In the genomic region with DNA sequence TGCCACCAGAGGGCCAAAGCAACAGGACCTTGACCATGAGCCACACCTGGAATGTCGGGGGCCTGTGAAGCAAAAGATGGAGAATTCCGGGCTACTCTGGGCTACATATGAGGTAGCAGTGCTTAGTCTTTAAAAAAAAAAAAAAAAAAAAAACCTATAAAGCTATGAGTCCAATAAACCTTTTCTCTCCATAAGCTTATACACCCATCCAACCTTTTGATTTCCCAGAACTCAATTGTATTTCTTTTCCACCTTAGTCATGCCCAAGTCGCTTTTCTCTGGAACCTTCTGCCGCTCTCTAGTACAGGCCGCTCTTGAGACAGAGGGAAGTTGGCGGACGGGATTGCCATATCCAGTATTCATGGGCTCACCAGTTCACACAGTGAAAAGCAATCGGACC, we compare ENCODE assay signal across 8 mouse cellular contexts. TPM values are rescaled to one million over a fixed set of nuclear protein-coding genes. Genes with fewer than 3 reads are reported as not detected.
A peak's percentile ranks its signal among the peaks of the same experiment; 100 is the strongest.
DNase-seq lines count a peak whose midpoint lies in the region; ATAC-seq and TF ChIP-seq lines count a peak whose summit lies in the region.

No protein-coding gene starts in this region.

- H3K4me3 ChIP-seq in lung, embryonic 14.5 days (ENCODE audit: low read depth, low read length) = peak overlapping the region; percentile 35; the same call in 1 of the 2 replicates
- no peak overlapping the region for H3K4me3 ChIP-seq in lung, adult 2 months (replicated peaks; ENCODE audit: extremely low read depth, low read depth, low read length)
- peak overlapping the region; percentile 34 for H3K4me3 ChIP-seq in forebrain, embryonic 11.5 days (ENCODE audit: low read depth, low read length)
- H3K4me3 ChIP-seq in limb, embryonic 11.5 days (ENCODE audit: low read depth, low read length) = peak overlapping the region; percentile 33; the same call in 1 of the 2 replicates
- H3K4me3 ChIP-seq in neural tube, embryonic 15.5 days (replicated peaks) = peak overlapping the region; percentile 42

- no peaks in the 10 kb centered on the region for H3K9me3 ChIP-seq in lung, embryonic 14.5 days (ENCODE audit: low read depth, low read length)
- no peaks in the 10 kb centered on the region for H3K9me3 ChIP-seq in forebrain, embryonic 11.5 days (ENCODE audit: control insufficient read depth, low read length)
- no peaks in the 10 kb centered on the region for H3K9me3 ChIP-seq in limb, embryonic 11.5 days (ENCODE audit: control insufficient read depth, low read length)
- H3K9me3 ChIP-seq in neural tube, embryonic 15.5 days (replicated peaks) = no peaks in the 10 kb centered on the region

- peaks cover 8% of the 10 kb centered on the region; the same call in 1 of the 2 replicates for H3K27me3 ChIP-seq in lung, embryonic 14.5 days (ENCODE audit: insufficient read depth, low read length)
- no peaks in the 10 kb centered on the region for H3K27me3 ChIP-seq in forebrain, embryonic 11.5 days (ENCODE audit: control insufficient read depth, insufficient read depth, low read length)
- peaks cover 5% of the 10 kb centered on the region; the same call in 1 of the 2 replicates for H3K27me3 ChIP-seq in limb, embryonic 11.5 days (ENCODE audit: control insufficient read depth, insufficient read depth, low read length)
- H3K27me3 ChIP-seq in neural tube, embryonic 15.5 days (replicated peaks) = 0 out of 2 replicates have a peak, but pooled peaks cover 2% of the 10 kb centered on the region

- no peak for ATAC-seq in lung, embryonic 14.5 days (ENCODE audit: insufficient read depth)
- no peak; the same call in 1 of the 2 replicates for ATAC-seq in forebrain, embryonic 11.5 days (replicated peaks; ENCODE audit: low FRiP score)
- no peak for ATAC-seq in limb, embryonic 11.5 days (ENCODE audit: insufficient number of reproducible peaks, low FRiP score, low TSS enrichment, low read depth)
- peak; percentile 9; the same call in 1 of the 2 replicates for ATAC-seq in neural tube, embryonic 15.5 days (ENCODE audit: low FRiP score)
- ATAC-seq in inflammation-experienced regulatory T-cells, adult 6 months = no peak
- no peak for ATAC-seq in activated CD4-positive, CD25-positive, alpha-beta regulatory T cell, adult 4 months

- no peak for TF ChIP-seq POLR2A in lung, adult 2 months (IDR thresholded peaks at IDR 0.05; ENCODE audit: borderline replicate concordance, extremely low read depth, low read depth, low read length)

- peak overlapping the region; percentile 61; the same call in 1 of the 2 replicates for H3K4me2 ChIP-seq in lung, embryonic 14.5 days
- peak overlapping the region; percentile 63; the same call in 1 of the 2 replicates for H3K4me2 ChIP-seq in forebrain, embryonic 11.5 days (ENCODE audit: low read depth, low read length, severe bottlenecking)
- peak overlapping the region; percentile 58 for H3K4me2 ChIP-seq in limb, embryonic 11.5 days (ENCODE audit: low read depth, severe bottlenecking)
- peak overlapping the region; percentile 65 for H3K4me2 ChIP-seq in neural tube, embryonic 15.5 days

- WGBS in lung, embryonic 14.5 days = 64% methylated on average over 8 of the region's 8 CpGs
- WGBS in lung, adult 2 months = 67% methylated on average over 8 of the region's 8 CpGs
- 67% methylated on average over 8 of the region's 8 CpGs for WGBS in forebrain, embryonic 11.5 days
- WGBS in limb, embryonic 11.5 days = 76% methylated on average over 8 of the region's 8 CpGs
- WGBS in neural tube, embryonic 15.5 days = 71% methylated on average over 8 of the region's 8 CpGs

- no peak overlapping the region for H3K27ac ChIP-seq in lung, embryonic 14.5 days (ENCODE audit: low read depth)
- H3K27ac ChIP-seq in forebrain, embryonic 11.5 days (ENCODE audit: low read depth, low read length) = no peak overlapping the region
- no peak overlapping the region for H3K27ac ChIP-seq in limb, embryonic 11.5 days (replicated peaks; ENCODE audit: low read depth, low read length)
- peak overlapping the region; percentile 71 for H3K27ac ChIP-seq in neural tube, embryonic 15.5 days (replicated peaks)

- DNase-seq in lung, embryonic 14.5 days = no peak
- no peak for DNase-seq in lung, adult 2 months
- DNase-seq in forebrain, embryonic 11.5 days (ENCODE audit: low spot score) = no peak
- DNase-seq in limb, embryonic 11.5 days (ENCODE audit: low spot score) = no peak
- no peak for DNase-seq in right cerebral cortex, postnatal 4 days

- no peaks in the 10 kb centered on the region for H3K4me1 ChIP-seq in lung, embryonic 14.5 days (ENCODE audit: insufficient read depth)
- H3K4me1 ChIP-seq in lung, adult 2 months (ENCODE audit: control insufficient read depth, insufficient read depth, low read length) = 0 out of 2 replicates have a peak, but pooled peaks cover 2% of the 10 kb centered on the region
- H3K4me1 ChIP-seq in forebrain, embryonic 11.5 days (replicated peaks; ENCODE audit: control insufficient read depth, insufficient read depth, low read length) = no peaks in the 10 kb centered on the region; the same call in 1 of the 2 replicates
- no peaks in the 10 kb centered on the region for H3K4me1 ChIP-seq in limb, embryonic 11.5 days (ENCODE audit: control insufficient read depth, insufficient read depth, low read length)
- peaks cover 10% of the 10 kb centered on the region; the same call in 1 of the 2 replicates for H3K4me1 ChIP-seq in neural tube, embryonic 15.5 days

- TF ChIP-seq CTCF in lung, embryonic 14.5 days (IDR thresholded peaks at IDR 0.05; ENCODE audit: low read depth) = no peak
- TF ChIP-seq CTCF in lung, adult 2 months (IDR thresholded peaks at IDR 0.05; ENCODE audit: insufficient read depth, low read length) = no peak

- H3K36me3 ChIP-seq in lung, embryonic 14.5 days (ENCODE audit: insufficient read depth) = no peaks in the 10 kb centered on the region
- no peaks in the 10 kb centered on the region for H3K36me3 ChIP-seq in forebrain, embryonic 11.5 days (ENCODE audit: control insufficient read depth, insufficient read depth, low read length)
- H3K36me3 ChIP-seq in limb, embryonic 11.5 days (ENCODE audit: control insufficient read depth, insufficient read depth, low read length) = no peaks in the 10 kb centered on the region
- no peaks in the 10 kb centered on the region for H3K36me3 ChIP-seq in neural tube, embryonic 15.5 days

- H3K9ac ChIP-seq in lung, embryonic 14.5 days = no peak overlapping the region
- H3K9ac ChIP-seq in forebrain, embryonic 11.5 days (ENCODE audit: low read length) = no peak overlapping the region; the same call in 1 of the 2 replicates
- H3K9ac ChIP-seq in limb, embryonic 11.5 days (ENCODE audit: low read length) = no peak overlapping the region; the same call in 1 of the 2 replicates
- no peak overlapping the region for H3K9ac ChIP-seq in neural tube, embryonic 15.5 days (replicated peaks)

RNA-seq across cellular contexts. Expression of a gene that starts 1.1 kb away (rescaled TPM):
- polyA plus RNA-seq in lung, embryonic 14.5 days (2014; fragmentation: Nextera tagmentation; extraction: Ambion mirVana) = 0.43 and 0.61 TPM in 2 replicates
- 0.04 TPM in 1 of 2 replicates, not detected in the other for polyA plus RNA-seq in lung, adult 2 months (2012; rRNA removed)
- 1.0 and 1.2 TPM in 2 replicates for polyA plus RNA-seq in forebrain, embryonic 11.5 days (2014; fragmentation: Nextera tagmentation; extraction: Ambion mirVana)
- polyA plus RNA-seq in limb, embryonic 11.5 days (2014; fragmentation: Nextera tagmentation; extraction: Ambion mirVana) = 0.44 and 0.77 TPM in 2 replicates
- 2.1 and 2.9 TPM in 2 replicates for polyA plus RNA-seq in neural tube, embryonic 15.5 days (2015; fragmentation: Nextera tagmentation; extraction: Ambion mirVana)
- polyA plus RNA-seq in inflammation-experienced regulatory T-cells, adult 6 months (2017; shearing (Covaris generic)) = 1 to 10 TPM; 1.3 to 2.0 (median 1.7) TPM
- under 1 TPM; 0.43 to 0.74 TPM for polyA plus RNA-seq in activated CD4-positive, CD25-positive, alpha-beta regulatory T cell, adult 4 months (2017; shearing (Covaris generic))

RNA-seq across cellular contexts. Expression of a gene that starts 32.5 kb away (rescaled TPM):
- 17.0 and 17.4 TPM in 2 replicates for polyA plus RNA-seq in lung, embryonic 14.5 days (2014; fragmentation: Nextera tagmentation; extraction: Ambion mirVana)
- 13.3 and 14.5 TPM in 2 replicates for polyA plus RNA-seq in lung, adult 2 months (2012; rRNA removed)
- 24.6 and 25.2 TPM in 2 replicates for polyA plus RNA-seq in forebrain, embryonic 11.5 days (2014; fragmentation: Nextera tagmentation; extraction: Ambion mirVana)
- 18.4 and 21.0 TPM in 2 replicates for polyA plus RNA-seq in limb, embryonic 11.5 days (2014; fragmentation: Nextera tagmentation; extraction: Ambion mirVana)
- 18.0 and 19.4 TPM in 2 replicates for polyA plus RNA-seq in neural tube, embryonic 15.5 days (2015; fragmentation: Nextera tagmentation; extraction: Ambion mirVana)
- 1 to 10 TPM; 2.2 to 2.7 (median 2.3) TPM for polyA plus RNA-seq in inflammation-experienced regulatory T-cells, adult 6 months (2017; shearing (Covaris generic))
- 1 to 10 TPM; 2.1 to 3.4 TPM for polyA plus RNA-seq in activated CD4-positive, CD25-positive, alpha-beta regulatory T cell, adult 4 months (2017; shearing (Covaris generic))

RNA-seq across cellular contexts. Expression of a gene that starts 40.6 kb away (rescaled TPM):
- polyA plus RNA-seq in lung, embryonic 14.5 days (2014; fragmentation: Nextera tagmentation; extraction: Ambion mirVana) = 63.8 and 68.1 TPM in 2 replicates
- 5.1 and 7.9 TPM in 2 replicates for polyA plus RNA-seq in lung, adult 2 months (2012; rRNA removed)
- 85.3 and 88.3 TPM in 2 replicates for polyA plus RNA-seq in forebrain, embryonic 11.5 days (2014; fragmentation: Nextera tagmentation; extraction: Ambion mirVana)
- polyA plus RNA-seq in limb, embryonic 11.5 days (2014; fragmentation: Nextera tagmentation; extraction: Ambion mirVana) = 88.4 and 95.1 TPM in 2 replicates
- polyA plus RNA-seq in neural tube, embryonic 15.5 days (2015; fragmentation: Nextera tagmentation; extraction: Ambion mirVana) = 57.1 and 62.0 TPM in 2 replicates
- polyA plus RNA-seq in inflammation-experienced regulatory T-cells, adult 6 months (2017; shearing (Covaris generic)) = 10 to 100 TPM; 64.4 to 73.0 (median 70.3) TPM
- 10 to 100 TPM; 61.5 to 69.5 TPM for polyA plus RNA-seq in activated CD4-positive, CD25-positive, alpha-beta regulatory T cell, adult 4 months (2017; shearing (Covaris generic))

RNA-seq across cellular contexts. Expression of a gene that starts 49.1 kb away (rescaled TPM):
- 0.35 and 0.70 TPM in 2 replicates for polyA plus RNA-seq in lung, embryonic 14.5 days (2014; fragmentation: Nextera tagmentation; extraction: Ambion mirVana)
- polyA plus RNA-seq in lung, adult 2 months (2012; rRNA removed) = 10.8 and 11.0 TPM in 2 replicates
- polyA plus RNA-seq in forebrain, embryonic 11.5 days (2014; fragmentation: Nextera tagmentation; extraction: Ambion mirVana) = 0.95 and 2.0 TPM in 2 replicates
- 0.87 and 1.3 TPM in 2 replicates for polyA plus RNA-seq in limb, embryonic 11.5 days (2014; fragmentation: Nextera tagmentation; extraction: Ambion mirVana)
- 2.9 and 3.6 TPM in 2 replicates for polyA plus RNA-seq in neural tube, embryonic 15.5 days (2015; fragmentation: Nextera tagmentation; extraction: Ambion mirVana)
- polyA plus RNA-seq in inflammation-experienced regulatory T-cells, adult 6 months (2017; shearing (Covaris generic)) = not detected
- polyA plus RNA-seq in activated CD4-positive, CD25-positive, alpha-beta regulatory T cell, adult 4 months (2017; shearing (Covaris generic)) = not detected
